Mouse (Mus musculus) spleen, adult 2 months (tissue): ENCODE measurements around the gene A930033H14Rik. TPM values are rescaled to one million over a fixed set of nuclear protein-coding genes. Genes with fewer than 3 reads are reported as not detected.

Experiments used
- DNase-seq, 2 experiments: peaks; one replicate each; pipeline versions ENCODE4 v3.0.0 to v3.0.0-alpha.2; 2012 to 2021; ENCODE audit warnings: low spot score in 2 of 2, low read depth in 1 of 2
- H3K27ac ChIP-seq: fragments of 200-500 bp; 2 replicates; pipeline ENCODE4 v1.5.1; 2012; ENCODE audit warnings: low read length, inconsistent platforms; ENCODE audit not compliant: insufficient read depth
- H3K27me3 ChIP-seq: fragments of 200-500 bp; 2 replicates; pipeline ENCODE4 v1.6.1; 2012; ENCODE audit warnings: mild to moderate bottlenecking, moderate library complexity, low read length, inconsistent platforms; ENCODE audit not compliant: control insufficient read depth, insufficient read depth
- H3K36me3 ChIP-seq: fragments of 200-500 bp; 2 replicates; pipeline ENCODE4 v1.6.1; 2012; ENCODE audit warnings: mild to moderate bottlenecking, low read length, inconsistent platforms; ENCODE audit not compliant: control insufficient read depth, insufficient read depth
- H3K4me1 ChIP-seq: fragments of 200-500 bp; 2 replicates; pipeline ENCODE4 v1.6.1; 2011; ENCODE audit warnings: inconsistent platforms; ENCODE audit not compliant: control insufficient read depth, insufficient read depth, insufficient read length
- H3K4me3 ChIP-seq: fragments of 200-500 bp; 2 replicates; pipeline ENCODE4 v1.5.1; 2011; ENCODE audit warnings: mild to moderate bottlenecking, inconsistent platforms; ENCODE audit not compliant: insufficient read depth, insufficient read length; ENCODE audit errors: extremely low read depth
- CTCF ChIP-seq: fragments of 200-500 bp; IDR thresholded peaks from 2 replicates; pipeline ENCODE4 v1.5.1; 2011; ENCODE audit warnings: mild to moderate bottlenecking, inconsistent platforms; ENCODE audit not compliant: insufficient read depth, insufficient read length, insufficient replicate concordance; ENCODE audit errors: extremely low read depth
- POLR2A ChIP-seq: fragments of 200-500 bp; IDR thresholded peaks from 2 replicates; pipeline ENCODE4 v1.6.1; 2011; ENCODE audit warnings: low read depth, low read length, inconsistent platforms
- WGBS: fragments of 180-500 bp; shearing (Covaris S2); methylation state at CpG from one replicate; pipeline ENCODE4 v1.1.7; 2018; 5-methylcytosine and 5-hydroxymethylcytosine counted together
- polyA plus RNA-seq: library from polyadenylated mRNA; depleted of rRNA; stranded (reverse); fragments of >200 nt; gene quantifications from 2 replicates; pipeline ENCODE4 v1.2.3, GENCODE M21; 2012

The A930033H14Rik gene
- polyA plus RNA-seq, 1 experiment = 0.53 TPM

- H3K27ac ChIP-seq = no peak overlapping the region
- no peaks in the 10 kb centered on the region for H3K27me3 ChIP-seq
- no peak for DNase-seq
- TF ChIP-seq CTCF = no peak
- TF ChIP-seq POLR2A = no peak
- H3K4me3 ChIP-seq = no peak overlapping the region
- H3K4me1 ChIP-seq = no peaks in the 10 kb centered on the region; the same call in 1 of the 2 replicates
- no peaks in the 10 kb centered on the region for H3K36me3 ChIP-seq
- WGBS = 67% methylated on average over 4 of the region's 4 CpGs
Measured at GRCm38 (mm10) chr10:69185431-69185830, 27.5 kb downstream of the A930033H14Rik start.

GRCm38 (mm10) chr10:69184903-69185302 is 28.0 kb downstream of the A930033H14Rik start:
- no peak for DNase-seq
- Histone ChIP-seq H3K36me3 (no peaks in the 10 kb centered on the region), H3K4me1 (no peaks in the 10 kb centered on the region; the same call in 1 of the 2 replicates), H3K27me3 (no peaks in the 10 kb centered on the region), H3K4me3 (no peak overlapping the region), H3K27ac (no peak overlapping the region)
- WGBS = 91% methylated on average over 4 of the region's 4 CpGs
- TF ChIP-seq CTCF = no peak
- no peak for TF ChIP-seq POLR2A

GRCm38 (mm10) chr10:69180997-69181396 is 31.9 kb downstream of the A930033H14Rik start:
- TF ChIP-seq POLR2A (no peak), CTCF (no peak)
- no peak for DNase-seq
- no peak overlapping the region for H3K4me3 ChIP-seq
- no peaks in the 10 kb centered on the region for H3K27me3 ChIP-seq
- no peaks in the 10 kb centered on the region; the same call in 1 of the 2 replicates for H3K4me1 ChIP-seq
- H3K27ac ChIP-seq = no peak overlapping the region
- 79% methylated on average over 3 of the region's 3 CpGs for WGBS
- no peaks in the 10 kb centered on the region for H3K36me3 ChIP-seq

GRCm38 (mm10) chr10:69179341-69179740 is 33.6 kb downstream of the A930033H14Rik start:
- no peak overlapping the region for H3K4me3 ChIP-seq
- 93% methylated on average over 1 of the region's 1 CpGs for WGBS
- H3K27ac ChIP-seq = no peak overlapping the region
- no peaks in the 10 kb centered on the region for H3K27me3 ChIP-seq
- no peaks in the 10 kb centered on the region for H3K36me3 ChIP-seq
- DNase-seq = no peak
- TF ChIP-seq CTCF (no peak), POLR2A (no peak)
- no peaks in the 10 kb centered on the region for H3K4me1 ChIP-seq

- DNase-seq = no peak
- no peak for TF ChIP-seq POLR2A
- no peak for TF ChIP-seq CTCF
- no peaks in the 10 kb centered on the region for H3K4me1 ChIP-seq
- no peak overlapping the region for H3K4me3 ChIP-seq
- no peaks in the 10 kb centered on the region for H3K27me3 ChIP-seq
- no peak overlapping the region for H3K27ac ChIP-seq
- WGBS = 57% methylated on average over 3 of the region's 3 CpGs
- no peaks in the 10 kb centered on the region for H3K36me3 ChIP-seq
Measured at GRCm38 (mm10) chr10:69176116-69176515, 36.8 kb downstream of the A930033H14Rik start.

- Histone ChIP-seq H3K36me3 (no peaks in the 10 kb centered on the region), H3K4me1 (no peaks in the 10 kb centered on the region), H3K27ac (no peak overlapping the region), H3K4me3 (no peak overlapping the region), H3K27me3 (no peaks in the 10 kb centered on the region)
- no peak for TF ChIP-seq POLR2A
- no peak for TF ChIP-seq CTCF
- 76% methylated on average over 3 of the region's 3 CpGs for WGBS
- DNase-seq = no peak
Measured at GRCm38 (mm10) chr10:69172412-69172811, 40.5 kb downstream of the A930033H14Rik start.

GRCm38 (mm10) chr10:69166514-69166913 is 46.4 kb downstream of the A930033H14Rik start:
- no peaks in the 10 kb centered on the region for H3K36me3 ChIP-seq
- no peaks in the 10 kb centered on the region for H3K27me3 ChIP-seq
- H3K4me1 ChIP-seq = no peaks in the 10 kb centered on the region
- no peak for DNase-seq
- no peak overlapping the region for H3K27ac ChIP-seq
- WGBS = 57% methylated on average over 12 of the region's 12 CpGs
- no peak for TF ChIP-seq CTCF
- no peak for TF ChIP-seq POLR2A
- no peak overlapping the region for H3K4me3 ChIP-seq
